Mouse (Mus musculus) liver, embryonic 16.5 days (tissue): ENCODE data around the gene Rdh16f2. TPM values are rescaled to one million over a fixed set of nuclear protein-coding genes. Genes with fewer than 3 reads are reported as not detected.
"Not testable (repeated sequence)": the region's sequence is repeated elsewhere in the genome, so short reads cannot be mapped to it uniquely, and the experiment has no call there.

Experiments
- ATAC-seq: fragments of 200-750 bp; cut with Nextera tagmentation; 2 replicates; pipeline ENCODE4 v1.8.0; 2017; ENCODE audit warnings: low read depth, mild to moderate bottlenecking, moderate number of reproducible peaks, moderate library complexity
- H3K27ac ChIP-seq: fragments of 300-500 bp; sonication (generic); 2 replicates; pipeline ENCODE4 v1.5.1; 2014; ENCODE audit warnings: mild to moderate bottlenecking, low read length
- H3K27me3 ChIP-seq: fragments of 300-500 bp; sonication (generic); 2 replicates; pipeline ENCODE4 v1.6.1; 2014; ENCODE audit warnings: low read depth, low read length, mixed read lengths; ENCODE audit not compliant: control insufficient read depth, insufficient read depth
- H3K36me3 ChIP-seq: fragments of 300-500 bp; sonication (generic); 2 replicates; pipeline ENCODE4 v1.6.1; 2014; ENCODE audit warnings: mild to moderate bottlenecking; ENCODE audit not compliant: control insufficient read depth, insufficient read depth
- H3K4me1 ChIP-seq: fragments of 300-500 bp; sonication (generic); 2 replicates; pipeline ENCODE4 v1.6.1; 2014; ENCODE audit warnings: low read depth, low read length, mixed read lengths; ENCODE audit not compliant: control insufficient read depth
- H3K4me2 ChIP-seq: fragments of 300-500 bp; sonication (generic); 2 replicates; pipeline ENCODE4 v1.6.1; 2014; ENCODE audit warnings: low read depth, low read length, mixed read lengths
- H3K4me3 ChIP-seq: fragments of 300-500 bp; sonication (generic); 2 replicates; pipeline ENCODE4 v1.5.1; 2014; ENCODE audit warnings: low read depth, mild to moderate bottlenecking, low read length
- H3K9ac ChIP-seq: fragments of 300-500 bp; sonication (generic); 2 replicates; pipeline ENCODE4 v1.6.1; 2014; ENCODE audit warnings: low read depth, low read length
- H3K9me3 ChIP-seq: fragments of 300-500 bp; sonication (generic); replicated peaks from 2 replicates; pipeline ENCODE4 v1.6.1; 2016; ENCODE audit warnings: low read length; ENCODE audit not compliant: control insufficient read depth
- WGBS: fragments of 180-500 bp; shearing (Covaris S2); extraction: QIAGEN DNeasy Blood & Tissue Kit; methylation state at CpG from one replicate; pipeline ENCODE4 v1.1.7; 2014; ENCODE audit not compliant: insufficient replicate concordance; 5-methylcytosine and 5-hydroxymethylcytosine counted together
- polyA plus RNA-seq: library from polyadenylated mRNA; unstranded; fragments of >200 nt; fragmentation: Nextera tagmentation; extraction: Ambion mirVana; gene quantifications from 2 replicates; pipeline ENCODE4 v1.2.1, GENCODE M21; 2015

The Rdh16f2 gene
- polyA plus RNA-seq, 1 experiment from 2014 or later, result 0.45 TPM

- peak; percentile 53 for ATAC-seq
Observed at GRCm38 (mm10) chr10:127879155-127879688, 12.9 kb downstream of the Rdh16f2 start.

GRCm38 (mm10) chr10:127881041-127881440 is 14.8 kb downstream of the Rdh16f2 start:
- Histone ChIP-seq H3K27ac (no peak overlapping the region), H3K27me3 (no peaks in the 10 kb centered on the region), H3K4me1 (peaks cover 12% of the 10 kb centered on the region), H3K4me3 (no peak overlapping the region), H3K4me2 (no peak overlapping the region), H3K9me3 (no peaks in the 10 kb centered on the region), H3K9ac (no peak overlapping the region), H3K36me3 (no peaks in the 10 kb centered on the region)
- 70% methylated on average over 4 of the region's 4 CpGs for WGBS
- no peak for ATAC-seq

More at GRCm38 (mm10) chr10:127879155-127879688, 12.9 kb downstream of the Rdh16f2 start:
- Histone ChIP-seq H3K27ac (no peak overlapping the region), H3K4me2 (no peak overlapping the region), H3K4me1 (peaks cover 12% of the 10 kb centered on the region), H3K9me3 (no peaks in the 10 kb centered on the region), H3K9ac (no peak overlapping the region), H3K27me3 (no peaks in the 10 kb centered on the region), H3K4me3 (no peak overlapping the region), H3K36me3 (no peaks in the 10 kb centered on the region)
- WGBS, result 45% methylated on average over 3 of the region's 3 CpGs

DNA sequence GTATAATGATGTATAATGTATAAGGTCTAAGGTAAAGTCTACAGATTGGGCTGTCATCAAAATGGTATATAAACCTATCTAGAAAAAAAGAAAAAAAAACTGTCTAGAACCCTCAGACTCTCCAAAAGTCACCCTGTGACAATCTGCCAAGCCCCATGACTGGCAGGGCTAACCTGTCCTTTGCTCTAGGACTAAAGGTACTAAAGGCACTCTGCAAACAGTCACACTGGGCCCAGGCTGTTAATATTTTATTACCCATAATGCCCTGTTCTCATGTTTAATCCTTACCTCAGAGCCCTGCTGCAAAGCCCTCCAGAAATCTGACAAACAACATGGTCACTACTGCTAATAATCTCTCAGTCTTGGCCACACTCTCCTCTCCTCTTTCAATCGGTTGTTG is 20.3 kb downstream of the Rdh16f2 start:
- 55% methylated on average over 1 of the region's 1 CpGs for WGBS
- H3K4me2 ChIP-seq, result no peak overlapping the region
- H3K27ac ChIP-seq, result no peak overlapping the region
- peak; percentile 32; the same call in 1 of the 2 replicates for ATAC-seq
- H3K4me1 ChIP-seq, result no peaks in the 10 kb centered on the region; the same call in 1 of the 2 replicates
- H3K9ac ChIP-seq, result no peak overlapping the region
- H3K4me3 ChIP-seq, result no peak overlapping the region
- H3K36me3 ChIP-seq, result no peaks in the 10 kb centered on the region
- H3K9me3 ChIP-seq, result no peaks in the 10 kb centered on the region
- no peaks in the 10 kb centered on the region for H3K27me3 ChIP-seq

- Histone ChIP-seq H3K4me3 (no peak overlapping the region), H3K27ac (no peak overlapping the region), H3K27me3 (no peaks in the 10 kb centered on the region), H3K4me2 (no peak overlapping the region), H3K36me3 (no peaks in the 10 kb centered on the region), H3K9me3 (no peaks in the 10 kb centered on the region), H3K4me1 (no peaks in the 10 kb centered on the region; the same call in 1 of the 2 replicates), H3K9ac (no peak overlapping the region)
- ATAC-seq, result no peak
- 56% methylated on average over 4 of the region's 4 CpGs for WGBS
Observed at GRCm38 (mm10) chr10:127886971-127887370, 20.7 kb downstream of the Rdh16f2 start.

DNA sequence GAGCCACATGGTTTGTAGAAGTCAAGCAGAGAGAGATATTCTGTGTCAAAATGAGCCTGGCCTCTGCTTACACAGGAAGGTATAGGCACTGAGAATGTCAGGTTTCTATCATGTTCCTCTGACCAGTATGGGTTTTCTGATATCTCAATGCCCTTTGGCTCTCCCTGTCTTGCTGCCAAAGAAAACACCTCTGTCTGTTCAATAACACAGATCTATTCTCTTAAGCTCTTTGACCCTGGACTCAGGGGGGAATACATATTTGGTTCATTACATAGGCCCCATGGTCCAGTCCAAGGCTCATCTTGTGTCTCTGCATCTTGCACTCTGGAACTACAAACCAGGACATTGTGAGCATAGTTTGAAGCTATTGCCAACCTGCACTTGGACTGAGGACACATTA is 22.3 kb downstream of the Rdh16f2 start, which contains the start of gene Rdh7:
Rdh7 (minus strand) TSS at position 213 of the 400 bp plus-strand sequence.
- H3K4me2 ChIP-seq, result no peak within 1 kb of the TSS
- H3K36me3 ChIP-seq, result no peaks in the 10 kb centered on the region
- ATAC-seq, result peak; percentile 76
- no peaks in the 10 kb centered on the region for H3K27me3 ChIP-seq
- H3K9ac ChIP-seq, result no peak within 1 kb of the TSS
- no peaks in the 10 kb centered on the region for H3K9me3 ChIP-seq
- no peak within 1 kb of the TSS for H3K4me3 ChIP-seq
- H3K4me1 ChIP-seq, result no peaks in the 10 kb centered on the region; the same call in 1 of the 2 replicates
- peak within 1 kb of the TSS; percentile 40; the same call in 1 of the 2 replicates for H3K27ac ChIP-seq

GRCm38 (mm10) chr10:127891481-127891880 is 25.2 kb downstream of the Rdh16f2 start:
- H3K4me2 ChIP-seq, result no peak overlapping the region
- no peaks in the 10 kb centered on the region for H3K36me3 ChIP-seq
- no peaks in the 10 kb centered on the region for H3K27me3 ChIP-seq
- WGBS, result 48% methylated on average over 1 of the region's 1 CpGs
- no peak for ATAC-seq
- H3K9ac ChIP-seq, result no peak overlapping the region
- H3K27ac ChIP-seq, result no peak overlapping the region
- no peaks in the 10 kb centered on the region for H3K9me3 ChIP-seq
- H3K4me3 ChIP-seq, result no peak overlapping the region
- no peaks in the 10 kb centered on the region; the same call in 1 of the 2 replicates for H3K4me1 ChIP-seq

DNA sequence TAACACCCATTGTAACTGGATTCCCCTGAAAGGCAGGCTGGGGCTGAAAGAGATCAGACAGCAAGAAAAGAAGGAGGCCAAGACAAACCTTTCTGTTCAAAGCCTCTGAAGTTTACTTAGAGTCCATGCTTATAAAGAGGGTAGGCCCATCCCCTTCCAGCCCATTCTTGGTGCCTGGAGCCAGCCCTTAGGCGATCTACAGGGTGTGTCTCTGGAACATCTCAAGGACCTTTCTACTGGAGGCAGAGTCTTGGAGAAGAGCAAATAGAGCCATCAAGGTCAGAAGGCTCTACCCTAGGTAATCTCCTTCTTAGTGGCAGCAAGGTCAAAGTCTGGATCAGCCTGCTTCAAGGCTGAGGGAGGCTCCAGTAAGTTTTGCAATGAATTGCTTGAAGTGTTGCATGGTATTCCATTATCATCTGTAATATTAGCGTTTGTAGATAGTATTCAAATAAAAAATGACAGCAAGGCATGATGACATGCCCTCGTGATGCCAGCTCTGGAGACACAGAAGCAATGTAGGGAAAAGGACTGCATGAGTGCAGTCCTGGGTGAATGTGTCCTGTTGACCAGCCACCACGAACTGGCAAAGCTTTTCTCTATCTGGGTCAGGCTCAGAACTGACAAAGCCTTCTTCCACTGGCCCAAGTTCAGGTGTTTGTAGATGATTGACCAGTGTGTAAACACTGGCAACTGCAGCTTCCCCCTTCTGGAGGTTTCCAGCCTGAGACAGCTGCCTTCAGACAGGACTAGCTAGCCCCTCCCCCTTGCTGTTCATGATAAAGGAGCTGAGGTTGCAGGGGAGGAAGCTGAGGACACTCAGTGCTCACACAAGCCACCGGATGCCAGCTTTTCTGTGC is 27.1 kb downstream of the Rdh16f2 start:
- H3K9me3 ChIP-seq, H3K27me3 ChIP-seq, H3K4me2 ChIP-seq, H3K4me1 ChIP-seq, H3K4me3 ChIP-seq, H3K9ac ChIP-seq, H3K36me3 ChIP-seq: not testable (repeated sequence)
- peak; percentile 88 for ATAC-seq
- H3K27ac ChIP-seq, result peak overlapping the region; percentile 20; the same call in 1 of the 2 replicates
- 31% methylated on average over 5 of the region's 5 CpGs for WGBS

- H3K4me3 ChIP-seq, result no peak overlapping the region
- no peak overlapping the region for H3K9ac ChIP-seq
- no peak for ATAC-seq
- H3K4me2 ChIP-seq, result no peak overlapping the region
- no peaks in the 10 kb centered on the region for H3K27me3 ChIP-seq
- WGBS, result 40% methylated on average over 5 of the region's 5 CpGs
- no peak overlapping the region for H3K27ac ChIP-seq
- H3K4me1 ChIP-seq, result no peaks in the 10 kb centered on the region
- no peaks in the 10 kb centered on the region for H3K36me3 ChIP-seq
- H3K9me3 ChIP-seq, result no peaks in the 10 kb centered on the region
Observed at GRCm38 (mm10) chr10:127896705-127897104, 30.4 kb downstream of the Rdh16f2 start.

DNA sequence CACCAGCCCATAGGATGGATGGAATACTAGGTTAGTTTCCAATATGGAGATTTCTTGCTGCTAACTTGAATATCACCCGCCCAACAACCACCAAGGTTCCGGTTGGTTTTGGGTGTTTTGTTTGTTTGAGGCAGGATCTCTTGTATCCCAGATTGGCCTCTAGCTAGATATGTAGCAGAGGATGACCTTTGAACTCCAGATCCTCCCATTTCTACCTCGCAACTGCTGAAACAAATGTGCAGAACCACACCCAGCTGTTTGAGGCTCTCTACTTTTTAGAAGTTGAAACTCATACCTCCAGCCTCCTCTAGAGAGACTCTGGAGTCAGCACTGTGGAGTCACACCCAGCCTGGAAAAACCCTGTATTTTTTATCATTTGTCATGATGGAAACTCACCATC is 31.2 kb downstream of the Rdh16f2 start:
- no peak for ATAC-seq
- WGBS, result 46% methylated on average over 3 of the region's 3 CpGs
- no peak overlapping the region for H3K27ac ChIP-seq

More for the DNA sequence above, 31.2 kb downstream of the Rdh16f2 start:
- H3K4me2 ChIP-seq, result no peak overlapping the region
- H3K9ac ChIP-seq, result no peak overlapping the region
- no peaks in the 10 kb centered on the region for H3K4me1 ChIP-seq
- no peaks in the 10 kb centered on the region for H3K36me3 ChIP-seq
- no peak overlapping the region for H3K4me3 ChIP-seq
- H3K9me3 ChIP-seq, result no peaks in the 10 kb centered on the region
- H3K27me3 ChIP-seq, result no peaks in the 10 kb centered on the region
